Mouse (Mus musculus): ENCODE data around the gene Agr3.

Agr3 gene

GRCm38 (mm10) chr12:35984743-35985142 lies 59.3 kb downstream of the Agr3 start:
- DNase-seq: no peak

GRCm38 (mm10) chr12:35992711-35993110 lies 67.3 kb downstream of the Agr3 start, which contains the start of gene Agr2:
Agr2 (plus strand) TSS chr12:35992907.
- no peak for DNase-seq

- no peak for DNase-seq
Observed at GRCm38 (mm10) chr12:35993583-35993982, 68.2 kb downstream of the Agr3 start.

- DNase-seq: no peak
Observed at GRCm38 (mm10) chr12:35994098-35994497, 68.7 kb downstream of the Agr3 start.

- peak; percentile 14 for DNase-seq
Observed at GRCm38 (mm10) chr12:35995799-35996198, 70.4 kb downstream of the Agr3 start.
